Mouse (Mus musculus) frontal cortex, postnatal 14 days (tissue): ENCODE data around the gene Gata5.

Source experiments
- DNase-seq, 2 experiments: peaks; one replicate each; pipeline ENCODE4 v3.0.0; 2022; ENCODE audit warnings: low spot score in 2 of 2

The Gata5 gene

GRCm38 (mm10) chr2:180307680-180308079, 26.8 kb downstream of the Gata5 start:
- DNase-seq: no peak

GRCm38 (mm10) chr2:180306423-180307168, 27.9 kb downstream of the Gata5 start:
- DNase-seq: no peak

GRCm38 (mm10) chr2:180306009-180306408, 28.5 kb downstream of the Gata5 start:
- DNase-seq: no peak

GRCm38 (mm10) chr2:180305490-180305889, 29.0 kb downstream of the Gata5 start:
- no peak for DNase-seq

GRCm38 (mm10) chr2:180304554-180304953, 29.9 kb downstream of the Gata5 start:
- no peak for DNase-seq

- no peak for DNase-seq
Observed at GRCm38 (mm10) chr2:180303468-180303867, 31.0 kb downstream of the Gata5 start.

- no peak for DNase-seq
Observed at GRCm38 (mm10) chr2:180302201-180302600, 32.3 kb downstream of the Gata5 start.

GRCm38 (mm10) chr2:180300771-180301170, 33.7 kb downstream of the Gata5 start:
- DNase-seq: no peak

- DNase-seq: no peak
Observed at GRCm38 (mm10) chr2:180300252-180300651, 34.2 kb downstream of the Gata5 start.

GRCm38 (mm10) chr2:180292906-180293305, 41.6 kb downstream of the Gata5 start:
- DNase-seq: no peak

GRCm38 (mm10) chr2:180292026-180292425, 42.5 kb downstream of the Gata5 start:
- no peak for DNase-seq

- no peak for DNase-seq
Observed at GRCm38 (mm10) chr2:180291566-180291965, 42.9 kb downstream of the Gata5 start.

GRCm38 (mm10) chr2:180290503-180290902, 44.0 kb downstream of the Gata5 start:
- no peak for DNase-seq

- DNase-seq: no peak
Observed at GRCm38 (mm10) chr2:180289440-180290108, 44.9 kb downstream of the Gata5 start, which contains the start of gene Rbbp8nl. Gene Rbbp8nl (minus strand): TSS chr2:180289879.

- DNase-seq: no peak
Observed at GRCm38 (mm10) chr2:180288966-180289365, 45.5 kb downstream of the Gata5 start.

GRCm38 (mm10) chr2:180279321-180279720, 55.2 kb downstream of the Gata5 start:
- no peak for DNase-seq

GRCm38 (mm10) chr2:180277773-180278320, 56.7 kb downstream of the Gata5 start:
- no peak for DNase-seq

- DNase-seq: no peak
Observed at GRCm38 (mm10) chr2:180276851-180277259, 57.6 kb downstream of the Gata5 start.

- DNase-seq: no peak
Observed at GRCm38 (mm10) chr2:180276385-180276784, 58.1 kb downstream of the Gata5 start.

- peak in 1 of 2 experiments; percentile 75 for DNase-seq
Observed at GRCm38 (mm10) chr2:180275836-180276235, 58.7 kb downstream of the Gata5 start.
